Mouse (Mus musculus): Measurements from ENCODE around the gene Terf2ip.

GRCm38 (mm10) chr8:111964351-111964750 lies 46.8 kb upstream of the Terf2ip start:
- TF ChIP-seq CTCF (IDR thresholded peaks at IDR 0.05; ENCODE audit: control insufficient read depth, insufficient read depth, insufficient read length) (no peak), MAX (IDR thresholded peaks at IDR 0.05) (no peak), MYOD1 (IDR thresholded peaks at IDR 0.05; ENCODE audit: control insufficient read depth, insufficient read length, low read depth) (no peak), CEBPB (IDR thresholded peaks at IDR 0.05; ENCODE audit: low read depth) (no peak), FOSL1 (IDR thresholded peaks at IDR 0.05; ENCODE audit: insufficient read depth, low read length, poor library complexity, severe bottlenecking) (no peak), MYOG (IDR thresholded peaks at IDR 0.05; ENCODE audit: control insufficient read depth, extremely low read depth, insufficient read length) (no peak)

Measured in C2C12 (cell line).